Mouse (Mus musculus): Measurements from ENCODE around the gene Tns4. TPM values are rescaled to one million over a fixed set of nuclear protein-coding genes. Genes with fewer than 3 reads are reported as not detected.

The Tns4 gene
- polyA plus RNA-seq, 1 experiment from 2014 or later = 0.19 TPM

DNA sequence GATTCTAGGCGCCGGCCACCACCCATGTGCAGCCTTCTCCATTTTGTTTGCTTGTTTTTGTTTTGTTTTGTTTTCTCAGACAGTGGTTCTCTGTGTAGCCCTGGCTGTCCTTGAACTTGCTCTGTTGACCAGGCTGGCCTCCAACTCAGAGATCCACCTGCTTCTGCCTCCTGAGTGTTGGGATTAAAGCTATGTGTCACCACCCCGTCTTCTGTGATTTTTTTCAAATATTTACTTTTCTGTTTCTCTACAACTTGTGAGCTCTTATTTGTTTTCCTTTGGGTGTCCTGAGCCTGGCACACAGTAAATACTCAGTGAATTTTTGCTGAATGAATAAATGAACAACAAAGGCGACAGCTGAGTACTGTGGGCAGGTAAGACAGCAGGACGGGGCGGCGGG is 26.4 kb downstream of the Tns4 start:
- peaks cover 6% of the 10 kb centered on the region; the same call in 1 of the 2 replicates for H3K27me3 ChIP-seq
- H3K9me3 ChIP-seq = peaks cover 8% of the 10 kb centered on the region; the same call in 1 of the 2 replicates
- no peak overlapping the region for H3K4me2 ChIP-seq (replicated peaks)
- 77% methylated on average over 7 of the region's 7 CpGs for WGBS
- H3K4me1 ChIP-seq = no peaks in the 10 kb centered on the region
- H3K27ac ChIP-seq (replicated peaks) = no peak overlapping the region
- no peaks in the 10 kb centered on the region for H3K36me3 ChIP-seq
- no peak for ATAC-seq (ENCODE audit: low FRiP score, low read depth)
- H3K4me3 ChIP-seq = no peak overlapping the region
- no peak overlapping the region for H3K9ac ChIP-seq (replicated peaks)

DNA sequence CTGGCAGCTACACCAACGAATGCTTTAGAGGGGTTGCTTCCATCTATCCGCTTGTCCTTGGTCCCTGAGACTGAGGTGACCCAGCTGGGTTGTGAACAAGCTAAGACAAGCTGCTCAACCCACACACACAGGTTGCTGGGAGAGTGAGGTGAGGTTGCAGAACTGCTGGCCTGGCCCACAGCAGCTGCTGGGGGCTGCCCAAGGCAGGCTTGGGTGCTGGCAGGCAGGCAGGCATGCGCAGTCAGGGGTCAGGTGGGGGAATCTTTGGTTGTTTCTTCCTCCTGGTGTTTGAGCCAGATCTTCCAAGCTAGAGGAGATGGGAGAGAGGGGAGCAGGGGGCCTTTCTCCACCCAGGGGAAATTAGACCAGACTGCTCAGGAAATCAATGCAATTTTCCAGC is 28.7 kb downstream of the Tns4 start:
- Histone ChIP-seq H3K27ac (replicated peaks) (no peak overlapping the region), H3K4me1 (peaks cover 9% of the 10 kb centered on the region), H3K9me3 (peaks cover 8% of the 10 kb centered on the region; the same call in 1 of the 2 replicates), H3K4me3 (no peak overlapping the region), H3K9ac (replicated peaks) (no peak overlapping the region), H3K4me2 (replicated peaks) (no peak overlapping the region), H3K27me3 (peaks cover 6% of the 10 kb centered on the region; the same call in 1 of the 2 replicates), H3K36me3 (no peaks in the 10 kb centered on the region)
- 93% methylated on average over 3 of the region's 3 CpGs for WGBS
- ATAC-seq (ENCODE audit: low FRiP score, low read depth) = no peak

DNA sequence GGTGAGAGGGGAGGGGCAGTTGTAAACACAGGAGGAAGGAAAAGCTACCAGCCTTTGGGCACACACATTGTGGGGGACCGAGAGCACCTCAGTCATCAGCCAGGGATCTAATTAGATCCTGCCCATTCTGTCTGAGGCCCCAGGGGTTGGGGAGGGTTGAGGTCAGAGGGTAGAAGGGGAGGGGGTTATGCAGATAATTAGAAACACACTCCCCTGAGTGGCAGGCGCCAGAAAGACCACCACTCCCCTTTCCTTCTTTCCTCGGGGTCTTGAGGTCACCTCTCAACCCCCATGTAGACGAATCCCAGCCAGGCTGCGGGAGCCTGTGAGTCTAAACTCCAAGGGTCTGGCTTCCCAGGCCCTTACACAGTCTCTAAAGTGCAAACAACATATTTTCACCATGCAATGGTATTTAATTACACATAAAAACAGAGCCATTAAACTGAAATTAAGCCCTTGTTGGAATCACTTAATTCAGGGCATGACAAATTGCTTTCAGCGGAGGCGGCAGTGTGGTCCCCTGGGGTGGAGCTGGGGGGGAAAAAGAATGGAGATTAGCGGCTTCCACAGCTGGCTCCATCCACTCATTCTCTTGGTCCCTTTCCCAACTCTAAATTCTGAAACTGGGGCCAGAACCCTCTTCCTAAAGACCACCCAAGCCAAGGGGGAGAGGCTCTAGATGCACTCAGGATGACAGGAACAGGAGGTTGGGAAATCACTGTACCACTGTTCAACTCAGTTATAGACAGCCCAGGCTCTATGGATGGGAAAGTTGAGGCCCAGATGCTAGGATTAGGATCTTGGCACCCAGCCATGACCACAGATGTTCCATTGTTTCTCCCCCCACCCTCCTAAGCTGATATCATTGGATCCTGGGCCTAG is 33.3 kb downstream of the Tns4 start:
- Histone ChIP-seq H3K27ac (replicated peaks) (peak overlapping the region; percentile 39; the same call in 1 of the 2 replicates), H3K27me3 (no peaks in the 10 kb centered on the region), H3K4me3 (no peak overlapping the region), H3K4me1 (peaks cover 13% of the 10 kb centered on the region), H3K9ac (replicated peaks) (no peak overlapping the region), H3K4me2 (replicated peaks) (no peak overlapping the region), H3K9me3 (peaks cover 8% of the 10 kb centered on the region; the same call in 1 of the 2 replicates), H3K36me3 (peaks cover 14% of the 10 kb centered on the region; the same call in 1 of the 2 replicates)
- peak; percentile 19; the same call in 1 of the 2 replicates for ATAC-seq (ENCODE audit: low FRiP score, low read depth)
- WGBS = under 1% methylated on average over 7 of the region's 8 CpGs

DNA sequence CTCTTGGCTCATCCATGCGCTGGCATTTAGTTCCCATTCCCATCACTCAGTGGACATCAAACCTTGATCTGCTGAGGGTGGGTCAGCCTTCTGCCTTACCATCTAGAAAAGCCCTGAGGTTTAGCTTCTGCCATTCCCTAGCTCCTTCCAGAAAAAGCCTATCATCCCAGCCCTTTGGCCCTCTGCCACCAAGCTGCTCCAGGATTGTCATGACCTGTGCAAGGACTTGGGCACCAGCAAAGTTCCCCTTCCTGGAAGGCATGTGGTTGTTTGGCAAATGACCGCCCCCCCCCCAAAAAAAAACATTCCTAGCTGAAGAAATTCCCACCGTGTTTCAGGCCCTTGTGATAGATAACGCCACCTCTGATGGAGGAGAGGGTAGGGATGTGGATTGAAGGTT is 34.0 kb downstream of the Tns4 start:
- no peak for ATAC-seq (ENCODE audit: low FRiP score, low read depth)

DNA sequence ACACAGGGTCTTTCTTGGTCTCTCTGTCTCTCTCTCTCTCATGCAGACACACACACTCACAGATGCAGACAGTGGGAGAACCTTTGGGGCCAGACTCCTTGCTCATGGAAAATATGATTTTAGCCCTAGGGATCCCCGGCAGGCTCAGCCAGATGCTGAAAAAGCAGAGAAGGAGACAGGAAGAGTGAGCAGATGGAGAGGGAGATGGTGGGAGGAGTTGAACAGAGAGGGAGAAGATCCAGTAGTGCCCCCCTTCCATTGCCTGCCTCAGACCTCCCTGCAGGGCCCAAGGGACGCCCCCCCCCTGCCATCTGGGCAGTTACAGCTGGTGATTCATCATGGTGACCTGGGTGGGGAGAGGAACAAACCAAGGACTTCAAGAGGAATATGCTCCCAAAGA is 41.5 kb downstream of the Tns4 start:
- ATAC-seq (ENCODE audit: low FRiP score, low read depth) = no peak
- Histone ChIP-seq H3K27ac (replicated peaks) (peak overlapping the region; percentile 52), H3K9ac (replicated peaks) (no peak overlapping the region)

More for the DNA sequence above, 34.0 kb downstream of the Tns4 start:
- Histone ChIP-seq H3K36me3 (peaks cover 18% of the 10 kb centered on the region; the same call in 1 of the 2 replicates), H3K27ac (replicated peaks) (peak overlapping the region; percentile 39; the same call in 1 of the 2 replicates), H3K4me3 (no peak overlapping the region), H3K27me3 (no peaks in the 10 kb centered on the region), H3K9me3 (peaks cover 8% of the 10 kb centered on the region; the same call in 1 of the 2 replicates), H3K4me1 (peaks cover 13% of the 10 kb centered on the region), H3K9ac (replicated peaks) (no peak overlapping the region), H3K4me2 (replicated peaks) (no peak overlapping the region)
- WGBS = 60% methylated on average over 4 of the region's 4 CpGs

DNA sequence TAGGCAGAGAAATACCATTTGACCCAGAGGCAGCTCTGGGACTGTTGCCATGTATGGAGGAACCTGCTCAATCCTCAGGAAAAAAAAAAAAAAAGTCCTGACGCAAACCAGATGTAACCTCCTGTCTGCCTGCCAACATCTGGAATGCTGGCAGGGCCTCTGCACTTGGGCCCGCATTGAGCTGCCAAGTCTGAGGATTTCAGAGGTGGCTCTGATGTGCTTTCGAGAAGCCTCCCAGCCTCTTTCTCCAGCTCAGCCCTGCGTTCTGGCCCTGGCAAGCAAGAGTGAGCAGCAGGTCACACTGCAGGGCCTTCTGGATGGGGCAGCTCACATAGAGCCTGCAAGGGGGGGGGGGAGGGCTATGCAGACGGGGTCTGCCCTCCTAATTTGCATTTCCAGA is 42.0 kb downstream of the Tns4 start:
- H3K9ac ChIP-seq (replicated peaks) = no peak overlapping the region
- peak overlapping the region; percentile 52; the same call in 1 of the 2 replicates for H3K27ac ChIP-seq (replicated peaks)
- no peak overlapping the region for H3K4me2 ChIP-seq (replicated peaks)
- H3K27me3 ChIP-seq = 0 out of 2 replicates have a peak, but pooled peaks cover 1% of the 10 kb centered on the region
- H3K4me3 ChIP-seq = no peak overlapping the region
- WGBS = 65% methylated on average over 5 of the region's 5 CpGs
- H3K4me1 ChIP-seq = peaks cover 19% of the 10 kb centered on the region
- H3K36me3 ChIP-seq = peaks cover 33% of the 10 kb centered on the region
- ATAC-seq (ENCODE audit: low FRiP score, low read depth) = no peak
- no peaks in the 10 kb centered on the region for H3K9me3 ChIP-seq

More for the DNA sequence above, 41.5 kb downstream of the Tns4 start:
- WGBS = 80% methylated on average over 2 of the region's 2 CpGs
- peaks cover 16% of the 10 kb centered on the region for H3K4me1 ChIP-seq
- H3K27me3 ChIP-seq = no peaks in the 10 kb centered on the region
- H3K4me2 ChIP-seq (replicated peaks) = no peak overlapping the region
- no peaks in the 10 kb centered on the region for H3K9me3 ChIP-seq
- peaks cover 34% of the 10 kb centered on the region for H3K36me3 ChIP-seq
- H3K4me3 ChIP-seq = no peak overlapping the region

DNA sequence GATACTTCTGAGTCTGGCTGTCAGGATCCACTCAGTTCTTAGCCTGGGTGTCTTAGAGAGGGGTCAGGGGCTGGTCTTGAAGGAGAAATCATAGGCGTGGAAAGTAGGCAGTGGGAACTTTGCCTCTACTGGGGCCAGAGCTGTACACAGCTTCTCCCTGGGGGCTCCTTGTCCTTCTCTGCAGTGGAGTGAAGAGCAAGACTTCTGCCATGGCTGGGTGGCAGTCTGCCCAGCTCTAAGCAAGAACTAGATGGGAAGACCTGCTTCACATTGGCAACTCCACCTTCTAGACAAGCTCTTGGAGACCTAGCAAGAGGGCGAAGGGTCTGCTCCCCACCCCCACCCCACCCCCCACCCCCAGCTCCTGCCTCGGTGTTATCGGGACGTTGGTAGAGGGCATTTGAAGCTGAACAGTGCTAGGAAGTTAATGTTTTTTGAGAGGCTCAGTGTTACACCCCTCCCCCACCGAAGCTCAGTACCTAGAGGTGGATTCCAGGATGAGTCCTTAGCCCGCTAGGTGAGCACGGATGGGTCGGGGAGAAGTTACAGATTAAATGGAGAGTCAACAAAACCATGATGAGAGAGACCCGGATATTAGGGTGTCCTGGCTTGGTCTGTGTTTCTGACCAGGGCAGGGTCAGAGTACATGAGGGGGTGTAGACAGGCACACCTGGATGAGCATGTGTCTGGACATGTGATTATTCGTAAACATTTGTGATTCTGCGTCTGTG is 43.8 kb downstream of the Tns4 start:
- no peak overlapping the region for H3K4me3 ChIP-seq
- no peak overlapping the region for H3K9ac ChIP-seq (replicated peaks)
- 0 out of 2 replicates have a peak, but pooled peaks cover 7% of the 10 kb centered on the region for H3K27me3 ChIP-seq
- H3K27ac ChIP-seq (replicated peaks) = no peak overlapping the region
- no peak for ATAC-seq (ENCODE audit: low FRiP score, low read depth)
- WGBS = 91% methylated on average over 12 of the region's 12 CpGs
- H3K9me3 ChIP-seq = no peaks in the 10 kb centered on the region
- peaks cover 16% of the 10 kb centered on the region for H3K36me3 ChIP-seq
- H3K4me1 ChIP-seq = peaks cover 32% of the 10 kb centered on the region
- H3K4me2 ChIP-seq (replicated peaks) = no peak overlapping the region

DNA sequence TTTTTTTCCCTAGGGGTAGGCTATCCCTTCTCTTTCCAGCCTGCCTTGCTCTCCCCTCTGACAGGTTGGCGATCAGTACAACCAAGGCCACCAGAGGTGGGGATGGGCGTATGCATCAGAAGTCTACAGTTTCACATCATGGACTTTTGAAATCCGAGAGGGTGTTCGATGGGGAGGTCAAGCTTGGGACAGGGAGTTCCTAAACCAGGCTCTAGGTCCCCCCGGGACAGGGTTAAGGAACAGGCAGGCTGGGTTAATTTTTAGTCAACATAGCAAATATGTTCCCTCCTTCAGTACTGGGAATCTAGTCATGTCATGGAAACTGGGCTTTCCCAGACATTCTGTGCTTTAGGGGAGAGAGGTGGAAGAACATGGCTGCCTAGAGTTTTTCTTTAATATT is 44.8 kb downstream of the Tns4 start:
- H3K4me1 ChIP-seq = peaks cover 33% of the 10 kb centered on the region
- no peak overlapping the region for H3K9ac ChIP-seq (replicated peaks)
- WGBS = 82% methylated on average over 5 of the region's 5 CpGs
- no peak overlapping the region for H3K27ac ChIP-seq (replicated peaks)
- H3K36me3 ChIP-seq = peaks cover 8% of the 10 kb centered on the region
- no peak overlapping the region for H3K4me3 ChIP-seq
- H3K9me3 ChIP-seq = no peaks in the 10 kb centered on the region
- H3K27me3 ChIP-seq = 0 out of 2 replicates have a peak, but pooled peaks cover 7% of the 10 kb centered on the region
- ATAC-seq (ENCODE audit: low FRiP score, low read depth) = no peak
- no peak overlapping the region for H3K4me2 ChIP-seq (replicated peaks)

DNA sequence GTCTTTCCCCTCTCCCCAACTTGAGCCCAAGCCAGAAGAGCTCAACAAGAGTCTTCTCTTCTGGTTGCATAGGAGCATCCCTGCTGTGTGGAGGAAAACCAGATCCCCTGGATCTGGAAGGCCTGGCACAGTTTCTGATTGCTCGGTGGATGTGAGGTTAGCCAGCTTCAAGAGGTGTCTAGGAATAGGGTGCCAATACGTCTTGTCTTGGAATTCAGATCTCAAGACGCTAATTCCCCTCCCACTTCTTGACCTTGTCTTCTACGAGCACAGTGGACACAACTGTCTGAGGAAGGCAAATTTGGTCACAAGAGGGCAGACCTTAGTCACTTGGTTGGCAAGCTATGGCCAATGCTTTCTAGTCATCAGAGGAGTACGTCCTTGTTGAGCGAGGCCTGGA is 45.5 kb downstream of the Tns4 start:
- ATAC-seq (ENCODE audit: low FRiP score, low read depth) = no peak
- 84% methylated on average over 6 of the region's 6 CpGs for WGBS
- peaks cover 33% of the 10 kb centered on the region for H3K4me1 ChIP-seq
- no peaks in the 10 kb centered on the region for H3K9me3 ChIP-seq
- no peak overlapping the region for H3K9ac ChIP-seq (replicated peaks)
- no peak overlapping the region for H3K27ac ChIP-seq (replicated peaks)
- no peak overlapping the region for H3K4me3 ChIP-seq
- H3K27me3 ChIP-seq = 0 out of 2 replicates have a peak, but pooled peaks cover 7% of the 10 kb centered on the region
- 0 out of 2 replicates have a peak, but pooled peaks cover under 1% of the 10 kb centered on the region for H3K36me3 ChIP-seq
- no peak overlapping the region for H3K4me2 ChIP-seq (replicated peaks)

DNA sequence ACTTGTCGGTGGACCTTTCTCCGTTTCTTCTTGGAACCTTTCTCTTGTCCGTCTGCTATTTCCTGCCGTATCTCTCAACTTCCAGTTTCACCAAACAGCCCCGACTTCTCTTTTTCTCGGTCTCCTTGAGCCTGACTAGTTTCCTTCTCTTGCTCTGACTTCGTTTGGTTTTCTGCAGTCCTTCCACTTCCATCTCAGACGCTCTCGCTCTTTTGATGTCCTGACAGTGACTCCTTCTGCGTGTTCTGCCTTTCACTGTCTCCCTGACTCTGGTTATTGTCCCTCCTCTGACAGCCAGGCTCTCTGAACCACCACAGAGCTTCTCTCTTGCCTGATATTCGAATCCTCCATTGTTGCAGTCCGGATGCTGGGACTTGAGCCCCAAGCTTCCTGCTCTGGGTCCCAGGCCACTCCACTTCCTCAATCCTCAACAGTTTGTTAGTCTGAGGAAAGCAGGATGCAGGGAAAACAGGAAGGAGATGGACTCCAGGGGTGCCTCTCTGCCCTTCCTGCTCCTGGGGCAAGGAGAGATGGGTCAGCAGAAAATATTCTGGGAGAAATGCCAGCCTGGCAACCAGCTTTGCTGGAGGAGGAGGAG is 46.2 kb downstream of the Tns4 start:
- no peak for ATAC-seq (ENCODE audit: low FRiP score, low read depth)
- Histone ChIP-seq H3K4me2 (replicated peaks) (peak overlapping the region; percentile 94), H3K36me3 (no peaks in the 10 kb centered on the region), H3K27ac (replicated peaks) (peak overlapping the region; percentile 9), H3K9ac (replicated peaks) (no peak overlapping the region), H3K9me3 (no peaks in the 10 kb centered on the region), H3K27me3 (0 out of 2 replicates have a peak, but pooled peaks cover 7% of the 10 kb centered on the region), H3K4me3 (peak overlapping the region; percentile 51; the same call in 1 of the 2 replicates), H3K4me1 (peaks cover 33% of the 10 kb centered on the region)
- 63% methylated on average over 12 of the region's 12 CpGs for WGBS

Data from midbrain, embryonic 12.5 days (tissue).